10 mouse cellular contexts compared by ENCODE assay signal in genomic region chr8:123202288-123202687, GRCm38 (mm10). TPM values are rescaled to one million over a fixed set of nuclear protein-coding genes. Genes with fewer than 3 reads are reported as not detected.
DNase-seq lines count a peak whose midpoint lies in the region; ATAC-seq and TF ChIP-seq lines count a peak whose summit lies in the region.
"Had no signal": no experiment of that assay in that cellular context is flagged by ENCODE, and none has a peak within 500 bp of the region (broad histone marks: within the 10 kb centered on the region; RNA-seq: fewer than 3 reads in every experiment).

No protein-coding gene starts in this region.

- H3K36me3 ChIP-seq in CH12.LX (replicated peaks in 1 of 2; ENCODE audit: control insufficient read depth in 1 of 2, insufficient read depth in 1 of 2, low read length in 1 of 2), result peaks cover 25 to 36% of the 10 kb centered on the region in 2 experiments

- peak; percentile 62 for ATAC-seq in granulocyte monocyte progenitor cell, adult 5-6 weeks (replicated peaks; ENCODE audit: poor library complexity, severe bottlenecking)

- DNase-seq in CH12.LX (ENCODE audit: extremely low read depth) (peak; percentile 60), adipocyte (ENCODE audit: low spot score) (peak; percentile 77)
- DNase-seq in cerebellum, postnatal 4 days (ENCODE audit: low spot score in 2 of 2), result peak; percentile 68 to 84
- peak; percentile 88 for DNase-seq in kidney, postnatal 10 days
- peak; percentile 85 for DNase-seq in lung, postnatal 14 days
- peak; percentile 88 for DNase-seq in retina, postnatal 1 day
- DNase-seq in urinary bladder, postnatal 14 days (ENCODE audit: low spot score), result peak; percentile 77

- no peak for TF ChIP-seq EP300 in CH12.LX (IDR thresholded peaks at IDR 0.05; ENCODE audit: low read length)

- no peak overlapping the region for H3K4me3 ChIP-seq in CH12.LX (replicated peaks in 1 of 3; ENCODE audit: low read depth in 2 of 3, low read length in 2 of 3, poor library complexity in 1 of 3)
- H3K4me3 ChIP-seq: heart, embryonic 15.5 days; stomach, embryonic 15.5 days had no signal

- TF ChIP-seq RAD21 in CH12.LX (IDR thresholded peaks at IDR 0.05; ENCODE audit: low read depth, low read length), result peak; percentile 80

- no peak overlapping the region for H3K27ac ChIP-seq in CH12.LX (ENCODE audit: insufficient read depth, low read depth)
- H3K27ac ChIP-seq: heart, embryonic 15.5 days; stomach, embryonic 15.5 days had no signal

- in situ Hi-C loops in CH12.LX (cut with MboI; ENCODE audit: low pct_ligation_motif_present, low pct_unique_long_range_greater_than_20kb, low sequenced_read_pairs), result no loop called here

- H3K9me3 ChIP-seq in CH12.LX (replicated peaks; ENCODE audit: low read length), result no peaks in the 10 kb centered on the region
- H3K9me3 ChIP-seq: heart, embryonic 15.5 days; stomach, embryonic 15.5 days had no signal

- no peak overlapping the region for H3K4me2 ChIP-seq in CH12.LX (ENCODE audit: insufficient read depth, low read depth, poor library complexity, severe bottlenecking)
- H3K4me2 ChIP-seq: heart, embryonic 15.5 days; stomach, embryonic 15.5 days had no signal

- no peak overlapping the region for H3K9ac ChIP-seq in CH12.LX (ENCODE audit: insufficient read depth, low read depth)
- H3K9ac ChIP-seq: heart, embryonic 15.5 days; stomach, embryonic 15.5 days had no signal

- H3K4me1 ChIP-seq in CH12.LX (ENCODE audit: control insufficient read depth in 1 of 2, insufficient read depth in 2 of 2), result 0 out of 4 replicates have a peak, but pooled peaks cover 0 to 3% of the 10 kb centered on the region in 2 experiments
- H3K4me1 ChIP-seq: heart, embryonic 15.5 days; stomach, embryonic 15.5 days had no signal

- dilution Hi-C loops in CH12.LX (cut with MboI; ENCODE audit: extremely low pct_ligation_motif_present, extremely low pct_unique_long_range_greater_than_20kb, low sequenced_read_pairs), result no loop called here

- H3K79me2 ChIP-seq in CH12.LX (replicated peaks; ENCODE audit: control insufficient read depth, extremely low read depth, insufficient read depth, poor library complexity, severe bottlenecking), result no peaks in the 10 kb centered on the region

- TF ChIP-seq POLR2A in CH12.LX (IDR thresholded peaks at IDR 0.05; ENCODE audit: low read depth, low read length), result no peak

- H3K27me3 ChIP-seq in CH12.LX (replicated peaks), result peaks cover 31% of the 10 kb centered on the region
- H3K27me3 ChIP-seq: heart, embryonic 15.5 days; stomach, embryonic 15.5 days had no signal

- TF ChIP-seq CTCF in CH12.LX (conservative IDR thresholded peaks at IDR 0.05 in 1 of 2, IDR thresholded peaks at IDR 0.05 in 1 of 2; ENCODE audit: low read depth in 2 of 2, low read length in 2 of 2), result peak; percentile 90 to 99

TF ChIP-seq in CH12.LX, 34 proteins besides CTCF, POLR2A, EP300 and RAD21:
- TF ChIP-seq MAX (IDR thresholded peaks at IDR 0.05; ENCODE audit: low read length) (no peak), MYC (IDR thresholded peaks at IDR 0.05; ENCODE audit: low read depth, low read length) (no peak), UBTF (IDR thresholded peaks at IDR 0.05; ENCODE audit: low read depth, low read length) (no peak), POLR2AphosphoS2 (IDR thresholded peaks at IDR 0.05; ENCODE audit: low read depth, low read length) (no peak), NELFE (IDR thresholded peaks at IDR 0.05; ENCODE audit: low read depth, low read length) (peak; percentile 42; the same call in 1 of the 2 replicates), ZC3H11A (IDR thresholded peaks at IDR 0.05; ENCODE audit: low read depth, low read length) (peak; percentile 19; the same call in 1 of the 2 replicates), SMC3 (IDR thresholded peaks at IDR 0.05; ENCODE audit: low read depth, low read length) (peak; percentile 81), MXI1 (IDR thresholded peaks at IDR 0.05; ENCODE audit: low read depth, low read length) (no peak), E2F4 (IDR thresholded peaks at IDR 0.05; ENCODE audit: insufficient replicate concordance, low read depth, low read length) (no peak), NRF1 (IDR thresholded peaks at IDR 0.05; ENCODE audit: low read depth, low read length) (no peak), IRF4 (IDR thresholded peaks at IDR 0.05; ENCODE audit: low read depth, low read length) (no peak), KAT2A (IDR thresholded peaks at IDR 0.05; ENCODE audit: insufficient replicate concordance, low read length) (no peak), ELF1 (IDR thresholded peaks at IDR 0.05; ENCODE audit: low read depth, low read length) (no peak), RCOR1 (conservative IDR thresholded peaks at IDR 0.05; ENCODE audit: low read depth, low read length) (no peak), GABPA (IDR thresholded peaks at IDR 0.05; ENCODE audit: insufficient replicate concordance, low read depth, low read length) (no peak), HCFC1 (IDR thresholded peaks at IDR 0.05; ENCODE audit: low read depth, low read length) (no peak), ZNF384 (IDR thresholded peaks at IDR 0.05; ENCODE audit: low read depth, low read length) (no peak), ZKSCAN1 (IDR thresholded peaks at IDR 0.05; ENCODE audit: borderline replicate concordance, low read depth, low read length) (no peak), USF1 (IDR thresholded peaks at IDR 0.05; ENCODE audit: low read depth, low read length) (no peak), USF2 (conservative IDR thresholded peaks at IDR 0.05; ENCODE audit: low read depth, low read length) (no peak), JUND (conservative IDR thresholded peaks at IDR 0.05; ENCODE audit: low read depth, low read length) (no peak), ETS1 (conservative IDR thresholded peaks at IDR 0.05; ENCODE audit: low read depth, low read length) (no peak)
TF ChIP-seq in CH12.LX: peak in this region for 3.

RNA-seq across cellular contexts. Expression of gene Chmp1a, which starts 10.3 kb away (rescaled TPM):
- total RNA-seq in CH12.LX (2012; rRNA removed), result 69.5 and 103 TPM in 2 replicates
- total RNA-seq in CH12.LX (2014; rRNA removed), result 80.8 and 83.2 TPM in 2 replicates
- polyA plus RNA-seq in CH12.LX (2012; ENCODE audit: insufficient read length, low read depth), result 67.0 and 67.5 TPM in 2 replicates
- total RNA-seq in granulocyte monocyte progenitor cell, adult 5-6 weeks (2014; fragmentation: Nextera tagmentation), result 22.6 and 37.6 TPM in 2 replicates
- total RNA-seq in granulocyte monocyte progenitor cell, adult 5-6 weeks (2017), result 28.3 and 35.4 TPM in 2 replicates

RNA-seq across cellular contexts. Expression of gene Spata33, which starts 10.3 kb away (rescaled TPM):
- total RNA-seq in CH12.LX (2012; rRNA removed) (0.38 and 0.46 TPM in 2 replicates), CH12.LX (2014; rRNA removed) (0.35 and 0.36 TPM in 2 replicates)
- 0.41 and 0.44 TPM in 2 replicates for polyA plus RNA-seq in CH12.LX (2012; ENCODE audit: insufficient read length, low read depth)
- 0.51 and 0.80 TPM in 2 replicates for total RNA-seq in granulocyte monocyte progenitor cell, adult 5-6 weeks (2014; fragmentation: Nextera tagmentation)
- 0.36 and 0.39 TPM in 2 replicates for total RNA-seq in granulocyte monocyte progenitor cell, adult 5-6 weeks (2017)

RNA-seq across cellular contexts. Expression of gene Dpep1, which starts 16.2 kb away (rescaled TPM):
- total RNA-seq in CH12.LX (2012; rRNA removed) (not detected in 2 replicates), CH12.LX (2014; rRNA removed) (not detected in 2 replicates)
- polyA plus RNA-seq in CH12.LX (2012; ENCODE audit: insufficient read length, low read depth), result not detected in 2 replicates
- not detected in 2 replicates for total RNA-seq in granulocyte monocyte progenitor cell, adult 5-6 weeks (2014; fragmentation: Nextera tagmentation)
- not detected in 2 replicates for total RNA-seq in granulocyte monocyte progenitor cell, adult 5-6 weeks (2017)

RNA-seq across cellular contexts. Expression of gene Cdk10, which starts 22.4 kb away (rescaled TPM):
- total RNA-seq in CH12.LX (2012; rRNA removed), result 33.7 and 35.7 TPM in 2 replicates
- 24.8 and 28.6 TPM in 2 replicates for total RNA-seq in CH12.LX (2014; rRNA removed)
- 33.9 and 38.0 TPM in 2 replicates for polyA plus RNA-seq in CH12.LX (2012; ENCODE audit: insufficient read length, low read depth)
- 26.7 and 54.5 TPM in 2 replicates for total RNA-seq in granulocyte monocyte progenitor cell, adult 5-6 weeks (2014; fragmentation: Nextera tagmentation)
- total RNA-seq in granulocyte monocyte progenitor cell, adult 5-6 weeks (2017), result 39.4 and 39.9 TPM in 2 replicates

RNA-seq across cellular contexts. Expression of gene Spata2l, which starts 33.7 kb away (rescaled TPM):
- 2.1 and 2.3 TPM in 2 replicates for total RNA-seq in CH12.LX (2012; rRNA removed)
- total RNA-seq in CH12.LX (2014; rRNA removed), result 0.63 and 0.95 TPM in 2 replicates
- polyA plus RNA-seq in CH12.LX (2012; ENCODE audit: insufficient read length, low read depth), result 1.4 and 1.9 TPM in 2 replicates
- total RNA-seq in granulocyte monocyte progenitor cell, adult 5-6 weeks (2014; fragmentation: Nextera tagmentation), result 1.5 and 3.9 TPM in 2 replicates
- 1.0 and 4.3 TPM in 2 replicates for total RNA-seq in granulocyte monocyte progenitor cell, adult 5-6 weeks (2017)
